21 mouse cellular contexts compared by ENCODE assay signal in genomic region chr8:99048664-99049363, GRCm38 (mm10).
"Had no signal": no experiment of that assay in that cellular context is flagged by ENCODE, and none has a peak within 500 bp of the region (broad histone marks: within the 10 kb centered on the region; RNA-seq: fewer than 3 reads in every experiment).

No protein-coding gene starts in this region.

- DNase-seq: kidney, adult 18-20 months; kidney, adult 9 months; kidney, postnatal 14 days; kidney, postnatal 4 days; liver; lung, adult 18-20 months; lung, postnatal 10 days; lung, postnatal 36 days; retina, postnatal 1 day; right cerebral cortex, postnatal 25 days; thymus, adult 18-20 months; thymus, postnatal 36 days had no signal

- H3K4me2 ChIP-seq: limb, embryonic 13.5 days; liver, embryonic 12.5 days; liver, embryonic 15.5 days; lung, embryonic 15.5 days; midbrain, embryonic 12.5 days; neural tube, embryonic 12.5 days had no signal

- ATAC-seq: intestine, embryonic 16.5 days; liver, embryonic 12.5 days had no signal

- H3K27ac ChIP-seq: limb, embryonic 10.5 days; limb, embryonic 13.5 days; liver, embryonic 12.5 days; liver, embryonic 15.5 days; lung, embryonic 15.5 days; midbrain, embryonic 12.5 days; neural tube, embryonic 12.5 days had no signal

- H3K36me3 ChIP-seq: limb, embryonic 10.5 days; limb, embryonic 13.5 days; liver, embryonic 12.5 days; liver, embryonic 15.5 days; lung, embryonic 15.5 days; midbrain, embryonic 12.5 days; neural tube, embryonic 12.5 days had no signal

- H3K27me3 ChIP-seq: limb, embryonic 13.5 days; liver, embryonic 12.5 days; liver, embryonic 15.5 days; lung, embryonic 15.5 days; megakaryocyte, embryonic 14.5 days; midbrain, embryonic 12.5 days; neural tube, embryonic 12.5 days had no signal

- H3K9ac ChIP-seq: limb, embryonic 13.5 days; liver, embryonic 12.5 days; liver, embryonic 15.5 days; lung, embryonic 15.5 days; midbrain, embryonic 12.5 days; neural tube, embryonic 12.5 days had no signal

- H3K4me1 ChIP-seq: limb, embryonic 10.5 days; limb, embryonic 13.5 days; liver, embryonic 12.5 days; liver, embryonic 15.5 days; lung, embryonic 15.5 days; megakaryocyte, embryonic 14.5 days; midbrain, embryonic 12.5 days; neural tube, embryonic 12.5 days had no signal

- H3K4me3 ChIP-seq: limb, embryonic 10.5 days; limb, embryonic 13.5 days; liver, embryonic 12.5 days; liver, embryonic 15.5 days; lung, embryonic 15.5 days; megakaryocyte, embryonic 14.5 days; midbrain, embryonic 12.5 days; neural tube, embryonic 12.5 days had no signal

- H3K9me3 ChIP-seq: limb, embryonic 10.5 days; limb, embryonic 13.5 days; liver, embryonic 12.5 days; liver, embryonic 15.5 days; lung, embryonic 15.5 days; megakaryocyte, embryonic 14.5 days; midbrain, embryonic 12.5 days; neural tube, embryonic 12.5 days had no signal
